Mouse (Mus musculus) megakaryocyte, adult 5-6 weeks (primary cell): Measurements from ENCODE around the gene Prkn. TPM values are rescaled to one million over a fixed set of nuclear protein-coding genes. Genes with fewer than 3 reads are reported as not detected.
"Not testable (repeated sequence)": the region's sequence is repeated elsewhere in the genome, so short reads cannot be mapped to it uniquely, and the experiment has no call there.

Experiments
- ATAC-seq: 2 replicates; pipeline ENCODE4 v1.8.0; 2016; ENCODE audit warnings: mild to moderate bottlenecking, inconsistent platforms; ENCODE audit not compliant: poor library complexity, severe bottlenecking
- total RNA-seq, 2 experiments: library from RNA; stranded (forward) in 1 of 2; stranded (reverse) in 1 of 2; fragments of 153-499, 151-499 nt in 1 of 2; fragments of 221-1000, 200-1000 nt in 1 of 2; gene quantifications; 2 replicates each; pipeline versions ENCODE4 v1.2.3 to v1.2.4; 2015 to 2017

Gene Prkn
- total RNA-seq, 2 experiments from 2014 or later: 0.07 TPM; not detected in 1

GRCm38 (mm10) chr17:11949551-11950197, 1109.5 kb downstream of the Prkn start:
- no peak for ATAC-seq

GRCm38 (mm10) chr17:11950198-11950594, 1110.0 kb downstream of the Prkn start:
- ATAC-seq: no peak

GRCm38 (mm10) chr17:11955317-11955716, 1115.1 kb downstream of the Prkn start:
- ATAC-seq: no peak

- no peak for ATAC-seq
Measured at GRCm38 (mm10) chr17:11960492-11960891, 1120.3 kb downstream of the Prkn start.

- no peak for ATAC-seq
Measured at GRCm38 (mm10) chr17:11962808-11963207, 1122.6 kb downstream of the Prkn start.

GRCm38 (mm10) chr17:11970160-11970559, 1130.0 kb downstream of the Prkn start:
- no peak for ATAC-seq

- ATAC-seq: no peak
Measured at GRCm38 (mm10) chr17:11972550-11972949, 1132.4 kb downstream of the Prkn start.

- no peak for ATAC-seq
Measured at GRCm38 (mm10) chr17:11972969-11973787, 1133.0 kb downstream of the Prkn start.

- ATAC-seq: no peak
Measured at GRCm38 (mm10) chr17:11975062-11975607, 1135.0 kb downstream of the Prkn start.

GRCm38 (mm10) chr17:11978260-11978821, 1138.2 kb downstream of the Prkn start:
- ATAC-seq: no peak

- ATAC-seq: no peak
Measured at GRCm38 (mm10) chr17:11981666-11982065, 1141.5 kb downstream of the Prkn start.

GRCm38 (mm10) chr17:11988110-11988837, 1148.1 kb downstream of the Prkn start:
- ATAC-seq: no peak

GRCm38 (mm10) chr17:11989296-11989695, 1149.1 kb downstream of the Prkn start:
- ATAC-seq: no peak

GRCm38 (mm10) chr17:11990386-11991087, 1150.4 kb downstream of the Prkn start:
- ATAC-seq: no peak

- no peak for ATAC-seq
Measured at GRCm38 (mm10) chr17:11993249-11993648, 1153.1 kb downstream of the Prkn start.

GRCm38 (mm10) chr17:11994252-11994651, 1154.1 kb downstream of the Prkn start:
- ATAC-seq: no peak

- ATAC-seq: not testable (repeated sequence)
Measured at GRCm38 (mm10) chr17:11994754-11995153, 1154.6 kb downstream of the Prkn start.

- ATAC-seq: no peak
Measured at GRCm38 (mm10) chr17:11995522-11995921, 1155.3 kb downstream of the Prkn start.

- no peak for ATAC-seq
Measured at GRCm38 (mm10) chr17:11996311-11996710, 1156.1 kb downstream of the Prkn start.

GRCm38 (mm10) chr17:12000285-12000684, 1160.1 kb downstream of the Prkn start:
- ATAC-seq: no peak
